Mouse (Mus musculus) brain, embryonic 14.5 days (tissue): Measurements from ENCODE around the gene Camta1.

ENCODE experiments used
- CTCF ChIP-seq: fragments of 200-500 bp; IDR thresholded peaks from 2 replicates; pipeline ENCODE4 v1.5.1; 2012; ENCODE audit warnings: inconsistent platforms, mild to moderate bottlenecking, moderate library complexity, borderline replicate concordance; ENCODE audit not compliant: insufficient read depth, insufficient read length; ENCODE audit errors: extremely low read depth
- POLR2A ChIP-seq: fragments of 200-500 bp; IDR thresholded peaks from 2 replicates; pipeline ENCODE4 v1.6.1; 2012; ENCODE audit warnings: mild to moderate bottlenecking, inconsistent platforms, borderline replicate concordance; ENCODE audit not compliant: poor library complexity, insufficient read depth, insufficient read length, severe bottlenecking; ENCODE audit errors: extremely low read depth

GRCm38 (mm10) chr4:151520103-151520502 lies 341.6 kb downstream of the Camta1 start:
- TF ChIP-seq POLR2A, result no peak
- no peak for TF ChIP-seq CTCF
